Mouse (Mus musculus) embryonic facial prominence, embryonic 12.5 days (tissue): ENCODE measurements at regions not wholly inside any gene's neighbourhood (a gene's known extent, or its start where the extent isn't known, plus 50 kb on each side); places are given as distances from the start of the nearest gene placed in this dataset.

Experiments
- ATAC-seq: fragments of 200-750 bp; cut with Nextera tagmentation; 2 replicates; pipeline ENCODE4 v1.8.0; 2017; ENCODE audit not compliant: insufficient number of reproducible peaks, insufficient read depth, low FRiP score, low TSS enrichment
- H3K27ac ChIP-seq: fragments of 300-500 bp; sonication (generic); 2 replicates; pipeline ENCODE4 v1.5.1; 2016; ENCODE audit warnings: mild to moderate bottlenecking
- H3K27me3 ChIP-seq: fragments of 300-500 bp; sonication (generic); 2 replicates; pipeline ENCODE4 v1.6.1; 2016; ENCODE audit warnings: mild to moderate bottlenecking, moderate library complexity
- H3K36me3 ChIP-seq: fragments of 300-500 bp; sonication (generic); 2 replicates; pipeline ENCODE4 v1.6.1; 2016; ENCODE audit warnings: mild to moderate bottlenecking
- H3K4me1 ChIP-seq: fragments of 300-500 bp; sonication (generic); 2 replicates; pipeline ENCODE4 v1.6.1; 2016
- H3K4me2 ChIP-seq: fragments of 300-500 bp; sonication (generic); replicated peaks from 2 replicates; pipeline ENCODE4 v1.6.1; 2016; ENCODE audit warnings: mild to moderate bottlenecking, moderate library complexity
- H3K4me3 ChIP-seq: fragments of 300-500 bp; sonication (generic); 2 replicates; pipeline ENCODE4 v1.5.1; 2016; ENCODE audit warnings: mild to moderate bottlenecking
- H3K9ac ChIP-seq: fragments of 300-500 bp; sonication (generic); 2 replicates; pipeline ENCODE4 v1.6.1; 2016; ENCODE audit warnings: mild to moderate bottlenecking, moderate library complexity
- H3K9me3 ChIP-seq: fragments of 300-500 bp; sonication (generic); 2 replicates; pipeline ENCODE4 v1.6.1; 2016; ENCODE audit warnings: mild to moderate bottlenecking, moderate library complexity
- WGBS: fragments of 180-500 bp; shearing (Covaris S2); methylation state at CpG from one replicate; pipeline ENCODE4 v1.1.7; 2016; 5-methylcytosine and 5-hydroxymethylcytosine counted together

- no peaks in the 10 kb centered on the region for H3K9me3 ChIP-seq
- no peak for ATAC-seq
- no peaks in the 10 kb centered on the region for H3K27me3 ChIP-seq
- no peaks in the 10 kb centered on the region for H3K36me3 ChIP-seq
- H3K4me1 ChIP-seq, result no peaks in the 10 kb centered on the region
- no peak overlapping the region for H3K4me2 ChIP-seq
- no peak overlapping the region for H3K4me3 ChIP-seq
- no peak overlapping the region for H3K27ac ChIP-seq
- H3K9ac ChIP-seq, result no peak overlapping the region
Observed at GRCm38 (mm10) chr6:73676979-73677378, 207.5 kb upstream of the 4931417E11Rik start.

GRCm38 (mm10) chr6:73669401-73669800, 199.9 kb upstream of the 4931417E11Rik start:
- Histone ChIP-seq H3K4me3 (no peak overlapping the region), H3K4me1 (no peaks in the 10 kb centered on the region), H3K27ac (no peak overlapping the region), H3K27me3 (no peaks in the 10 kb centered on the region), H3K9ac (no peak overlapping the region), H3K9me3 (no peaks in the 10 kb centered on the region), H3K36me3 (no peaks in the 10 kb centered on the region), H3K4me2 (no peak overlapping the region)
- WGBS, result 38% methylated on average over 1 of the region's 1 CpGs
- ATAC-seq, result no peak

GRCm38 (mm10) chr6:73658988-73659387, 189.5 kb upstream of the 4931417E11Rik start:
- H3K9me3 ChIP-seq, result no peaks in the 10 kb centered on the region
- H3K9ac ChIP-seq, result no peak overlapping the region
- H3K27ac ChIP-seq, result no peak overlapping the region
- H3K36me3 ChIP-seq, result no peaks in the 10 kb centered on the region
- H3K27me3 ChIP-seq, result no peaks in the 10 kb centered on the region
- WGBS, result 81% methylated on average over 5 of the region's 5 CpGs
- no peak for ATAC-seq
- H3K4me2 ChIP-seq, result no peak overlapping the region
- H3K4me3 ChIP-seq, result no peak overlapping the region
- H3K4me1 ChIP-seq, result no peaks in the 10 kb centered on the region

GRCm38 (mm10) chr6:73645378-73645777, 175.9 kb upstream of the 4931417E11Rik start:
- Histone ChIP-seq H3K4me2 (no peak overlapping the region), H3K9ac (no peak overlapping the region), H3K9me3 (no peaks in the 10 kb centered on the region), H3K36me3 (no peaks in the 10 kb centered on the region), H3K4me3 (no peak overlapping the region), H3K4me1 (no peaks in the 10 kb centered on the region), H3K27ac (no peak overlapping the region), H3K27me3 (no peaks in the 10 kb centered on the region)
- 37% methylated on average over 2 of the region's 2 CpGs for WGBS
- no peak for ATAC-seq

GRCm38 (mm10) chr6:73644778-73645267, 175.4 kb upstream of the 4931417E11Rik start:
- H3K36me3 ChIP-seq, result no peaks in the 10 kb centered on the region
- no peak overlapping the region for H3K27ac ChIP-seq
- no peak overlapping the region for H3K4me2 ChIP-seq
- 66% methylated on average over 2 of the region's 2 CpGs for WGBS
- H3K27me3 ChIP-seq, result no peaks in the 10 kb centered on the region
- H3K4me3 ChIP-seq, result no peak overlapping the region
- H3K4me1 ChIP-seq, result no peaks in the 10 kb centered on the region
- no peaks in the 10 kb centered on the region for H3K9me3 ChIP-seq
- no peak overlapping the region for H3K9ac ChIP-seq
- ATAC-seq, result no peak

GRCm38 (mm10) chr6:73628600-73628999, 159.1 kb upstream of the 4931417E11Rik start:
- no peaks in the 10 kb centered on the region for H3K4me1 ChIP-seq
- no peak overlapping the region for H3K4me2 ChIP-seq
- WGBS, result 16% methylated on average over 1 of the region's 1 CpGs
- H3K27me3 ChIP-seq, result no peaks in the 10 kb centered on the region
- H3K9ac ChIP-seq, result no peak overlapping the region
- H3K36me3 ChIP-seq, result no peaks in the 10 kb centered on the region
- H3K9me3 ChIP-seq, result no peaks in the 10 kb centered on the region
- H3K27ac ChIP-seq, result no peak overlapping the region
- H3K4me3 ChIP-seq, result no peak overlapping the region
- ATAC-seq, result no peak

GRCm38 (mm10) chr6:73626451-73626850, 157.0 kb upstream of the 4931417E11Rik start:
- no peak overlapping the region for H3K9ac ChIP-seq
- H3K27ac ChIP-seq, result no peak overlapping the region

GRCm38 (mm10) chr6:73624211-73624610, 154.7 kb upstream of the 4931417E11Rik start:
- no peak overlapping the region for H3K4me3 ChIP-seq
- no peaks in the 10 kb centered on the region for H3K9me3 ChIP-seq
- 84% methylated on average over 1 of the region's 1 CpGs for WGBS
- H3K27ac ChIP-seq, result no peak overlapping the region
- no peaks in the 10 kb centered on the region for H3K36me3 ChIP-seq
- H3K27me3 ChIP-seq, result no peaks in the 10 kb centered on the region
- H3K4me2 ChIP-seq, result no peak overlapping the region
- no peaks in the 10 kb centered on the region for H3K4me1 ChIP-seq
- ATAC-seq, result no peak
- no peak overlapping the region for H3K9ac ChIP-seq

More at GRCm38 (mm10) chr6:73626451-73626850, 157.0 kb upstream of the 4931417E11Rik start:
- Histone ChIP-seq H3K4me3 (no peak overlapping the region), H3K4me1 (no peaks in the 10 kb centered on the region), H3K9me3 (no peaks in the 10 kb centered on the region), H3K27me3 (no peaks in the 10 kb centered on the region), H3K4me2 (no peak overlapping the region), H3K36me3 (no peaks in the 10 kb centered on the region)
- WGBS, result 66% methylated on average over 5 of the region's 5 CpGs
- ATAC-seq, result no peak

- Histone ChIP-seq H3K9me3 (no peaks in the 10 kb centered on the region), H3K4me3 (no peak overlapping the region), H3K27me3 (no peaks in the 10 kb centered on the region), H3K9ac (no peak overlapping the region), H3K4me1 (no peaks in the 10 kb centered on the region), H3K36me3 (no peaks in the 10 kb centered on the region), H3K4me2 (no peak overlapping the region), H3K27ac (no peak overlapping the region)
- no peak for ATAC-seq
- 87% methylated on average over 4 of the region's 4 CpGs for WGBS
Observed at GRCm38 (mm10) chr6:73621839-73622426, 152.5 kb upstream of the 4931417E11Rik start.

GRCm38 (mm10) chr6:73612266-73612665, 142.8 kb upstream of the 4931417E11Rik start:
- Histone ChIP-seq H3K9ac (no peak overlapping the region), H3K4me2 (no peak overlapping the region), H3K36me3 (no peaks in the 10 kb centered on the region), H3K4me3 (no peak overlapping the region), H3K4me1 (peaks cover 10% of the 10 kb centered on the region; the same call in 1 of the 2 replicates), H3K9me3 (no peaks in the 10 kb centered on the region), H3K27me3 (no peaks in the 10 kb centered on the region), H3K27ac (no peak overlapping the region)
- ATAC-seq, result no peak
- WGBS, result 38% methylated on average over 3 of the region's 3 CpGs

- no peaks in the 10 kb centered on the region for H3K27me3 ChIP-seq
- no peak overlapping the region for H3K4me3 ChIP-seq
- WGBS, result 24% methylated on average over 6 of the region's 6 CpGs
- no peak overlapping the region for H3K4me2 ChIP-seq
- peaks cover 10% of the 10 kb centered on the region; the same call in 1 of the 2 replicates for H3K4me1 ChIP-seq
- H3K27ac ChIP-seq, result no peak overlapping the region
- ATAC-seq, result no peak
- no peak overlapping the region for H3K9ac ChIP-seq
- no peaks in the 10 kb centered on the region for H3K36me3 ChIP-seq
- H3K9me3 ChIP-seq, result no peaks in the 10 kb centered on the region
Observed at GRCm38 (mm10) chr6:73611839-73612238, 142.4 kb upstream of the 4931417E11Rik start.

GRCm38 (mm10) chr6:73610048-73610624, 140.7 kb upstream of the 4931417E11Rik start:
- Histone ChIP-seq H3K4me3 (no peak overlapping the region), H3K9ac (no peak overlapping the region), H3K36me3 (no peaks in the 10 kb centered on the region), H3K9me3 (no peaks in the 10 kb centered on the region), H3K27ac (no peak overlapping the region), H3K4me1 (peaks cover 10% of the 10 kb centered on the region; the same call in 1 of the 2 replicates), H3K4me2 (no peak overlapping the region), H3K27me3 (no peaks in the 10 kb centered on the region)
- WGBS, result 45% methylated on average over 2 of the region's 2 CpGs
- ATAC-seq, result 0 out of 2 replicates have a peak, but pooled peaks have one; percentile 75
